Mouse (Mus musculus) right cerebral cortex, postnatal 25 days (tissue): ENCODE results near the gene Prpf18.

Experiments
- DNase-seq: peaks from one replicate; pipeline ENCODE4 v3.0.0; 2022

The Prpf18 gene

GRCm38 (mm10) chr2:4574251-4574650 is 77.7 kb downstream of the Prpf18 start:
- no peak for DNase-seq

GRCm38 (mm10) chr2:4573386-4573785 is 78.5 kb downstream of the Prpf18 start:
- no peak for DNase-seq

- DNase-seq = no peak
Measured at GRCm38 (mm10) chr2:4572498-4573263, 79.2 kb downstream of the Prpf18 start.
